Mouse (Mus musculus): ENCODE data around the gene Plekha7. TPM values are rescaled to one million over a fixed set of nuclear protein-coding genes. Genes with fewer than 3 reads are reported as not detected.

Plekha7 gene
- polyA plus RNA-seq, 1 experiment from 2014 or later = 6.5 TPM

- no peak overlapping the region for H3K4me2 ChIP-seq
- no peak overlapping the region for H3K27ac ChIP-seq
- 77% methylated on average over 11 of the region's 11 CpGs for WGBS
- H3K9me3 ChIP-seq = no peaks in the 10 kb centered on the region
- no peak for ATAC-seq (ENCODE audit: low FRiP score)
- H3K4me1 ChIP-seq (replicated peaks) = peaks cover 16% of the 10 kb centered on the region
- no peaks in the 10 kb centered on the region for H3K36me3 ChIP-seq
- no peak overlapping the region for H3K9ac ChIP-seq
- H3K4me3 ChIP-seq = no peak overlapping the region
- H3K27me3 ChIP-seq = peaks cover 6% of the 10 kb centered on the region; the same call in 1 of the 2 replicates
Observed at GRCm38 (mm10) chr7:116230811-116231609, 77.2 kb downstream of the Plekha7 start.

DNA sequence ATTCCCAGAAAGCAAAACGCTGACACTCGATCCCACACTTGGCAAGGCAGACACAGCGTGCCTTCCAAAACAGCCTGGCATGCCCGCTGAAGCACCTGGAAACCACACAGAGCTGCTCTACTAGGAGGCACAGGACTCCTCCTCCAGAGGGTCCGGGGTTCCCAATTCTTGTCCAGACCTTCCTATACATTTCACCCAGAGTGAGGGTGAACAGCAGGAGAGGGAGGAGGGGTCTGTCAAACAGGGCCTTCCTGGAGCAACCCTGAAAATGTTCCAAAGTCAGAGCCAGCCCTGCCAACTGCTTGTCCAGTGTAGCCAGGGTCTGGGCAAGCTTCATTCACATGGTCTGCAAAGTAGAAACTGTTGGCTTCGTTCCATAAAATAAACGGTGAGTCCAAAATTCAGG is 81.3 kb downstream of the Plekha7 start:
- Histone ChIP-seq H3K4me3 (no peak overlapping the region), H3K9me3 (no peaks in the 10 kb centered on the region), H3K27ac (no peak overlapping the region), H3K4me2 (no peak overlapping the region), H3K27me3 (no peaks in the 10 kb centered on the region), H3K36me3 (no peaks in the 10 kb centered on the region), H3K9ac (no peak overlapping the region), H3K4me1 (replicated peaks) (peaks cover 26% of the 10 kb centered on the region)
- ATAC-seq (ENCODE audit: low FRiP score) = no peak
- 69% methylated on average over 7 of the region's 7 CpGs for WGBS

GRCm38 (mm10) chr7:116226316-116226715 is 81.9 kb downstream of the Plekha7 start:
- no peak for ATAC-seq (ENCODE audit: low FRiP score)

DNA sequence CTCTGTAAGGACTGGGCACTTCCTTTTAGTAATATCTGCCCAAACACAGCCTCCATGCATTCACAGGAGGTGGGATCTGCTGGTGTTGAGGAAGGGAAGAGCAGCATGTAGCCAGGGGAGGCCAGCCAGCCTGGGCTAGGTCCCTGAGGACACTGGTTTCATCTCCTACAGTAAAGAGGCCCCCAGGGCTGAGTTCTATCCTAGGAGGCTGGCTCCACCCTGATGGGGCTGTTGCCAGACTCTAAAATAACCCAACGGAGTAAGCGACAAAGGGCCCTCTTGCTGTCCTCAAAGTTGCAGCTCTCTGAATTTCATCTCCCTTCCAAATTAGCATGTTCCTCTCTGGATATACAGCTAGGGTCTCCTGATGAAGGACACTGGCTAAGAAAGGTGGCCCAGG is 83.6 kb downstream of the Plekha7 start:
- Histone ChIP-seq H3K27me3 (no peaks in the 10 kb centered on the region), H3K4me2 (no peak overlapping the region), H3K4me1 (replicated peaks) (peaks cover 42% of the 10 kb centered on the region), H3K36me3 (no peaks in the 10 kb centered on the region), H3K27ac (no peak overlapping the region), H3K4me3 (no peak overlapping the region), H3K9me3 (no peaks in the 10 kb centered on the region), H3K9ac (no peak overlapping the region)
- 89% methylated on average over 2 of the region's 2 CpGs for whole genome bisulfite sequencing
- no peak for ATAC-seq (ENCODE audit: low FRiP score)

More at GRCm38 (mm10) chr7:116226316-116226715, 81.9 kb downstream of the Plekha7 start:
- 93% methylated on average over 6 of the region's 6 CpGs for WGBS
- H3K4me1 ChIP-seq (replicated peaks) = peaks cover 30% of the 10 kb centered on the region
- no peaks in the 10 kb centered on the region for H3K9me3 ChIP-seq
- no peaks in the 10 kb centered on the region for H3K36me3 ChIP-seq
- no peak overlapping the region for H3K4me3 ChIP-seq
- no peak overlapping the region for H3K27ac ChIP-seq
- H3K9ac ChIP-seq = no peak overlapping the region
- no peak overlapping the region for H3K4me2 ChIP-seq
- H3K27me3 ChIP-seq = no peaks in the 10 kb centered on the region

DNA sequence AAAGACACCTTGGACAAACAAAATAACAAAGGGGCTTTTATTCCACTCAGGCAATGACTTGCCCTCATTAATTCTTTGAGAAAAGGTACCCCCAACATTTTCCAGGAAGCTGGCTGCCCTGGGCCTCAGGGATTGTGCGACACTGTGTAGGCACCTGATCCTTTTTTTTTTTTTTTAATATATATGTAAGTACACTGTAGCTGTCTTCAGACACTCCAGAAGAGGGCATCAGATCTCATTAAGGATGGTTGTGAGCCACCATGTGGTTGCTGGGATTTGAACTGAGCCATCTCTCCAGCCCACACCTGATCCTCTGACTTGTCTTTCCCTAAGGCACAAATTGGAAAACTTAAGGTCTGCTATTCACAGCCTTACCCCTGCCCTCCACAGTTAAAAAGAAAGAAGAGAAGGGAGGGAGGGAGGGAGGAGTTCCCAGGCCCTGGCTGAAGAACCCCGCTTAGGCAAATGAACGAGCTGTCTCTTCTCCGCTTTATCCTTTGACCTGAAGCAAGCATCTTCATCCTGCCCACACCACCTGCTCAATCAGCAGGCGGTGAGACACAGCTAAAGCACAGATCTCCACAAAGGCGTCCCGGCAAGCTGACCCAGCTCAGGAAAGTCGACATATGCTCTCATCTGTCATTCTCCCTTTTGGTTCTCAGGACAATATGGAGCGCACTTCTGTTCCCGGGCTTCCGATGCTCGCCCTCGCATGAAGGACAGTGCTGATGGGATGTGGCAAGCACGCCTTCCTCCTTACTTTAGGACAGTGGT is 85.0 kb downstream of the Plekha7 start:
- Histone ChIP-seq H3K4me1 (replicated peaks) (peaks cover 42% of the 10 kb centered on the region), H3K27me3 (no peaks in the 10 kb centered on the region), H3K4me3 (no peak overlapping the region), H3K4me2 (no peak overlapping the region), H3K27ac (no peak overlapping the region), H3K36me3 (no peaks in the 10 kb centered on the region), H3K9ac (no peak overlapping the region), H3K9me3 (no peaks in the 10 kb centered on the region)
- 22% methylated on average over 14 of the region's 14 CpGs for WGBS
- no peak for ATAC-seq (ENCODE audit: low FRiP score)

DNA sequence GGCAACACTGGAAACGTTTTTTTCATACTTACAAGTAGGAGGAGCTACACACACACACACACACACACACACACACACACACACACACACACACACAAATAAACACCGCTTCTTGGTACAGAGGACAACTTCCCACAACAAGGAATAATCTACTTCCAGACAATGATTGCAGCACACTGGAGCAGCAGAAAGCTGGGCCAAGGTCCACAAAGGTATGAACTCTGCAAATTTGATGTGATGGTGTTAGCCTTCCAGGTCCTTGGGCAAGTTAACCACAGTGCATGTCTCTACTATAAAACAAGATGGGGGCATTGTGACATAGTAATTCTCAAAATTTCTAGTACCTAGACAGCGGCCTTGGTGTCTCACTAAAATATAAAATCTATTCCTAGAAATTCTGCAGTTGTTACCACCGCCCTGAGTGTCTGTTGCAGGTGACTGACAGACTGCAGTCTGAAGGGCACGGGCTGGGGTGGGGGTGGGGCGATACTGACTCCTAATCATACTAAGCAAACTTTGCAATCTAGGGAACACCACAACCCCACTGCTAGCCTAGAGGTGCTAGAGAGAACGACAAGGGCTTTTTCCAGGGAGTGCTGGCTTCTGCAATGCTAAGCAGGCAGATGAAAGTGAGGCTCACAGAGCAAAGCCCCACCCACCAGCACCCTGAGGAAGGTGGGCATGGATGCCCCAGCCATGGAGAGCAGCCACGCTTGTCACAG is 85.7 kb downstream of the Plekha7 start:
- no peak for ATAC-seq (ENCODE audit: low FRiP score)
- 58% methylated on average over 8 of the region's 8 CpGs for WGBS

GRCm38 (mm10) chr7:116221883-116222282 is 86.3 kb downstream of the Plekha7 start:
- no peak overlapping the region for H3K27ac ChIP-seq
- 21% methylated on average over 7 of the region's 7 CpGs for WGBS

More for the DNA sequence above, 85.7 kb downstream of the Plekha7 start:
- Histone ChIP-seq H3K9ac (no peak overlapping the region), H3K36me3 (no peaks in the 10 kb centered on the region), H3K4me1 (replicated peaks) (peaks cover 42% of the 10 kb centered on the region), H3K27me3 (no peaks in the 10 kb centered on the region), H3K9me3 (no peaks in the 10 kb centered on the region), H3K4me3 (no peak overlapping the region), H3K4me2 (no peak overlapping the region), H3K27ac (no peak overlapping the region)

DNA sequence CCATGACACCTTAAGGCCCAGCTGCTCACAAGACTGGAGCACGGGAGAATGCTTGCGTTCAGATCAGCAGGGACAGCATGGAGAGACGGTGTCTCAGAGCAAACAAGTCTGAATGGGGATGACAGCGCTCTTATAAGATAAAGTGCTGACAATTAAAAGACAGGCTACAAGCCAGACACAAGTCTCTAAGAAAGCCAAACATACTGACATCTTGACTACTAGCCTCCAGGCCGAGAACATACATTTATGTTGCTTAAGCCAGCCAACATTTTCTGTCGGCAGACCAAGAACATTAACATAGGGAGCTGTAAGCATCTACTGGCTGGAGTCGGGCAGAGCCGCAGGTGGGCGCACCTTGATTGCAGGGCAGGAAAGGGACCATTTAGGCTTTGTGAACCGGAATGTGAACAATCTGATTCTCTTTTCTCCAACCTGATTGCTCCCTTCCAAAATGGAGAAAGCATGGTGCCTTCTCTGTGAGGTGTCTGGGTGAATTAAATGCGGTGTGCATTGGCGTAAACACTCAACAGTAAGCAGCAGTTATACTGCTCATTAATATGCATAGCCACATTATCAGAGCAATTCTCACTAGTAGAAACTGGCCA is 88.0 kb downstream of the Plekha7 start:
- Histone ChIP-seq H3K9me3 (peaks cover 7% of the 10 kb centered on the region), H3K36me3 (no peaks in the 10 kb centered on the region), H3K27ac (no peak overlapping the region), H3K4me1 (replicated peaks) (peaks cover 37% of the 10 kb centered on the region), H3K27me3 (no peaks in the 10 kb centered on the region), H3K9ac (no peak overlapping the region), H3K4me3 (no peak overlapping the region), H3K4me2 (no peak overlapping the region)
- 80% methylated on average over 12 of the region's 12 CpGs for WGBS
- ATAC-seq (ENCODE audit: low FRiP score) = no peak

More at GRCm38 (mm10) chr7:116221883-116222282, 86.3 kb downstream of the Plekha7 start:
- ATAC-seq (ENCODE audit: low FRiP score) = no peak
- peaks cover 41% of the 10 kb centered on the region for H3K4me1 ChIP-seq (replicated peaks)
- no peaks in the 10 kb centered on the region for H3K27me3 ChIP-seq
- H3K4me2 ChIP-seq = no peak overlapping the region
- H3K9me3 ChIP-seq = no peaks in the 10 kb centered on the region
- no peak overlapping the region for H3K4me3 ChIP-seq
- H3K9ac ChIP-seq = no peak overlapping the region
- H3K36me3 ChIP-seq = no peaks in the 10 kb centered on the region

- Histone ChIP-seq H3K27ac (no peak overlapping the region), H3K9me3 (peaks cover 7% of the 10 kb centered on the region), H3K36me3 (no peaks in the 10 kb centered on the region), H3K9ac (no peak overlapping the region), H3K4me1 (replicated peaks) (peaks cover 24% of the 10 kb centered on the region), H3K4me2 (no peak overlapping the region), H3K4me3 (no peak overlapping the region), H3K27me3 (no peaks in the 10 kb centered on the region)
- ATAC-seq (ENCODE audit: low FRiP score) = no peak
- WGBS = 94% methylated on average over 7 of the region's 7 CpGs
Observed at GRCm38 (mm10) chr7:116217747-116218146, 90.4 kb downstream of the Plekha7 start.

- Histone ChIP-seq H3K36me3 (no peaks in the 10 kb centered on the region), H3K4me3 (no peak overlapping the region), H3K27me3 (no peaks in the 10 kb centered on the region), H3K4me2 (no peak overlapping the region), H3K4me1 (replicated peaks) (peaks cover 42% of the 10 kb centered on the region), H3K9ac (peak overlapping the region; percentile 49; the same call in 1 of the 2 replicates), H3K27ac (0 out of 2 replicates have a peak overlapping the region, but pooled peaks have one; percentile 18), H3K9me3 (peaks cover 7% of the 10 kb centered on the region)
- 43% methylated on average over 9 of the region's 9 CpGs for WGBS
- peak; percentile 16; the same call in 1 of the 2 replicates for ATAC-seq (ENCODE audit: low FRiP score)
Observed at GRCm38 (mm10) chr7:116211904-116212303, 96.3 kb downstream of the Plekha7 start.

- Histone ChIP-seq H3K4me1 (replicated peaks) (peaks cover 42% of the 10 kb centered on the region), H3K9me3 (no peaks in the 10 kb centered on the region), H3K36me3 (no peaks in the 10 kb centered on the region), H3K27me3 (no peaks in the 10 kb centered on the region), H3K9ac (no peak overlapping the region), H3K4me3 (no peak overlapping the region), H3K4me2 (peak overlapping the region; percentile 40), H3K27ac (peak overlapping the region; percentile 72)
- ATAC-seq (ENCODE audit: low FRiP score) = peak; percentile 62; the same call in 1 of the 2 replicates
- 10% methylated on average over 10 of the region's 10 CpGs for WGBS
Observed at GRCm38 (mm10) chr7:116209926-116210631, 98.1 kb downstream of the Plekha7 start.

Data from hindbrain, embryonic 13.5 days (tissue).